In the genomic region with DNA sequence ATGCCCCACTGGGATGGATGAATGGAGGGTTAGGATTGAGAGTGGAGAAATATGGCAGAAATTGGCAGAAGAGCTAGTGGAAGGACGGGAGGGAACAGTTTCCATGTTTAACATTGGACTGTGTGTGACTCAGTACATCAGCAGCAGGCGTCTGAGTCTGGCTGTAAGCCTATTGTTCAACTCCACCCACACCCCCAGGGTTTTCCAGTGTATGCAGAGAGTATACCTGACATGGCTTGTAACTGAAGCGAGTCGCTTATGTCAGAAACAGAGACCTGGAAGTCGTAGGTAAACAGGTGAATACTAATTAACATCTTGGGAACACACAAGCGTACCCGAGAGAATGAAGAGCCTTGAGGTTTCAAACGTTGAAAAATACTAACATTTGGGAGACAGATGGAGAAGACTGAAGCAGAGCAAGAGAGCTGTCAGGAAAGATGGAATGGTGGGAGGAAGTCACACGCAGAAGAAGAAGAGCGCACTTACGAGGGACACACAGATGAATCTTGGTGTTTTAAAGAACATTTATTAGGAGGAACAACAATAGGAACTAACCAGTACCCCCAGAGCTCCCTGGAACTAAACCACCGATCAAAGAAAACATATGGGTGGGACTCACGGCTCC, we compare ENCODE assay signal across 20 mouse cellular contexts. TPM values are rescaled to one million over a fixed set of nuclear protein-coding genes. Genes with fewer than 3 reads are reported as not detected.
DNase-seq lines count a peak whose midpoint lies in the region; ATAC-seq lines count a peak whose summit lies in the region.
"Had no signal": no experiment of that assay in that cellular context is flagged by ENCODE, and none has a peak within 500 bp of the region (broad histone marks: within the 10 kb centered on the region; RNA-seq: fewer than 3 reads in every experiment).

No protein-coding gene starts in this region.

- H3K27me3 ChIP-seq in forebrain, embryonic 14.5 days (replicated peaks; ENCODE audit: control insufficient read depth, insufficient read depth, low read length), result no peaks in the 10 kb centered on the region
- peaks cover 19% of the 10 kb centered on the region for H3K27me3 ChIP-seq in forebrain, embryonic 10.5 days (ENCODE audit: poor library complexity, severe bottlenecking)

- no peak overlapping the region for H3K4me3 ChIP-seq in forebrain, embryonic 14.5 days (ENCODE audit: low read depth, low read length)
- H3K4me3 ChIP-seq in forebrain, embryonic 10.5 days, result no peak overlapping the region
- H3K4me3 ChIP-seq: gastrocnemius, adult 2 months; heart, embryonic 10.5 days had no signal

- H3K36me3 ChIP-seq in forebrain, embryonic 14.5 days (ENCODE audit: control insufficient read depth, insufficient read depth, low read length), result 0 out of 2 replicates have a peak, but pooled peaks cover 3% of the 10 kb centered on the region
- peaks cover 47% of the 10 kb centered on the region for H3K36me3 ChIP-seq in forebrain, embryonic 10.5 days (replicated peaks)
- H3K36me3 ChIP-seq: heart, embryonic 10.5 days had no signal

- no peak overlapping the region for H3K9ac ChIP-seq in forebrain, embryonic 14.5 days (ENCODE audit: low read length)
- H3K9ac ChIP-seq: liver, embryonic 14.5 days had no signal

- ATAC-seq in forebrain, embryonic 14.5 days, result no peak

- WGBS in forebrain, embryonic 14.5 days, result 78% methylated on average over 13 of the region's 13 CpGs
- 84% methylated on average over 13 of the region's 13 CpGs for WGBS in forebrain, embryonic 10.5 days

- no peak overlapping the region for H3K4me2 ChIP-seq in forebrain, embryonic 14.5 days (ENCODE audit: low read length)

- intact Hi-C loops in left cerebral cortex, postnatal 36 days (cut with DNase I), result no loop called here

- peak; percentile 23 for DNase-seq in forebrain, embryonic 14.5 days (ENCODE audit: low spot score)
- no peak for DNase-seq in forebrain, embryonic 10.5 days (ENCODE audit: extremely low spot score, low spot score)
- peak; percentile 89 for DNase-seq in brain, adult 2 months (ENCODE audit: low read depth, low spot score)
- peak; percentile 60 for DNase-seq in layer of hippocampus, adult 9-10 months (ENCODE audit: low spot score)
- peak; percentile 63 for DNase-seq in left cerebral cortex, postnatal 36 days (ENCODE audit: low spot score in 2 of 2)
- DNase-seq in spleen, postnatal 10 days (ENCODE audit: low spot score in 2 of 2), result no peak
- DNase-seq in cerebellum, adult 9-11 months, result no peak
- DNase-seq in ovary, postnatal 14 days (ENCODE audit: low spot score), result no peak
- DNase-seq: adrenal gland, postnatal 14 days; gastrocnemius, adult 2 months; heart, postnatal 36 days; lung, postnatal 14 days; spleen, adult 18-20 months had no signal

- H3K27ac ChIP-seq in forebrain, embryonic 14.5 days (ENCODE audit: low read depth, low read length), result no peak overlapping the region
- H3K27ac ChIP-seq in forebrain, embryonic 10.5 days, result no peak overlapping the region
- H3K27ac ChIP-seq: gastrocnemius, adult 2 months; heart, embryonic 10.5 days; liver, embryonic 14.5 days had no signal

- H3K9me3 ChIP-seq in forebrain, embryonic 14.5 days (replicated peaks; ENCODE audit: control insufficient read depth, low read length), result no peaks in the 10 kb centered on the region
- peaks cover 6% of the 10 kb centered on the region; the same call in 1 of the 2 replicates for H3K9me3 ChIP-seq in forebrain, embryonic 10.5 days
- H3K9me3 ChIP-seq: heart, embryonic 10.5 days had no signal

- 0 out of 2 replicates have a peak, but pooled peaks cover 6% of the 10 kb centered on the region for H3K4me1 ChIP-seq in forebrain, embryonic 14.5 days (ENCODE audit: control insufficient read depth, insufficient read depth, low read length)
- peaks cover 16% of the 10 kb centered on the region for H3K4me1 ChIP-seq in forebrain, embryonic 10.5 days
- H3K4me1 ChIP-seq: heart, embryonic 10.5 days had no signal

RNA-seq across cellular contexts. Expression of a gene that starts 5.8 kb away (rescaled TPM):
- 10.8 and 13.8 TPM in 2 replicates for polyA plus RNA-seq in forebrain, embryonic 14.5 days (2014; fragmentation: Nextera tagmentation; extraction: Ambion mirVana)
- 5.2 and 5.5 TPM in 2 replicates for polyA plus RNA-seq in forebrain, embryonic 10.5 days (2016; fragmentation: Nextera tagmentation; extraction: Ambion mirVana)
- 10 to 100 TPM; 14.3 to 17.2 TPM for total RNA-seq in left cerebral cortex, postnatal 36 days (2021)
- total RNA-seq: common myeloid progenitor, adult 5-6 weeks; neutrophil, adult 5-6 weeks had no signal

RNA-seq across cellular contexts. Expression of a gene that starts 27.3 kb away (rescaled TPM):
- polyA plus RNA-seq in forebrain, embryonic 14.5 days (2014; fragmentation: Nextera tagmentation; extraction: Ambion mirVana), result 2.1 and 2.3 TPM in 2 replicates
- 1.5 and 1.8 TPM in 2 replicates for polyA plus RNA-seq in forebrain, embryonic 10.5 days (2016; fragmentation: Nextera tagmentation; extraction: Ambion mirVana)
- 1 to 10 TPM; 1.6 to 2.6 TPM for total RNA-seq in left cerebral cortex, postnatal 36 days (2021)

RNA-seq across cellular contexts. Expression of a gene that starts 27.4 kb away (rescaled TPM):
- not detected in 2 replicates for polyA plus RNA-seq in forebrain, embryonic 14.5 days (2014; fragmentation: Nextera tagmentation; extraction: Ambion mirVana)
- not detected in 2 replicates for polyA plus RNA-seq in forebrain, embryonic 10.5 days (2016; fragmentation: Nextera tagmentation; extraction: Ambion mirVana)
- not detected for total RNA-seq in left cerebral cortex, postnatal 36 days (2021)
- total RNA-seq: adrenal gland, postnatal 14 days; gastrocnemius, adult 2 months; heart, postnatal 36 days; left cerebral cortex, postnatal 10 days had no signal
- polyA plus RNA-seq: heart, embryonic 10.5 days; kidney, embryonic 16.5 days; liver, embryonic 14.5 days; testis, adult 2 months had no signal

RNA-seq across cellular contexts. Expression of a gene that starts 53.9 kb away (rescaled TPM):
- polyA plus RNA-seq in forebrain, embryonic 14.5 days (2014; fragmentation: Nextera tagmentation; extraction: Ambion mirVana), result 26.0 and 28.2 TPM in 2 replicates
- 15.4 and 18.7 TPM in 2 replicates for polyA plus RNA-seq in forebrain, embryonic 10.5 days (2016; fragmentation: Nextera tagmentation; extraction: Ambion mirVana)
- total RNA-seq in left cerebral cortex, postnatal 36 days (2021), result 10 to 100 TPM in 1 of 2 experiments, 1 to 10 TPM in 1; 9.6 to 10.1 TPM

RNA-seq across cellular contexts. Expression of a gene that starts 54.0 kb away (rescaled TPM):
- polyA plus RNA-seq in forebrain, embryonic 14.5 days (2014; fragmentation: Nextera tagmentation; extraction: Ambion mirVana), result 29.5 and 39.8 TPM in 2 replicates
- 15.5 and 15.9 TPM in 2 replicates for polyA plus RNA-seq in forebrain, embryonic 10.5 days (2016; fragmentation: Nextera tagmentation; extraction: Ambion mirVana)
- total RNA-seq in left cerebral cortex, postnatal 36 days (2021), result 100 to 1,000 TPM in 1 of 2 experiments, 10 to 100 TPM in 1; 97.2 to 125 TPM

Comparison
In these comparisons a context has a peak if more than half of its experiments do, and no peak if none do; other contexts are left out.
1. DNase-seq: peak in forebrain, embryonic 14.5 days (single experiment), brain, adult 2 months (single experiment), layer of hippocampus, adult 9-10 months (single experiment) and left cerebral cortex, postnatal 36 days (2 of 2); none in forebrain, embryonic 10.5 days (single experiment), spleen, postnatal 10 days (0 of 2), cerebellum, adult 9-11 months (single experiment) and ovary, postnatal 14 days (single experiment).